Mouse (Mus musculus): Measurements from ENCODE around the gene Mturn. TPM values are rescaled to one million over a fixed set of nuclear protein-coding genes. Genes with fewer than 3 reads are reported as not detected.

Gene Mturn
- total and polyA plus RNA-seq, 2 experiments from 2014 or later: 107 to 241 TPM

DNA sequence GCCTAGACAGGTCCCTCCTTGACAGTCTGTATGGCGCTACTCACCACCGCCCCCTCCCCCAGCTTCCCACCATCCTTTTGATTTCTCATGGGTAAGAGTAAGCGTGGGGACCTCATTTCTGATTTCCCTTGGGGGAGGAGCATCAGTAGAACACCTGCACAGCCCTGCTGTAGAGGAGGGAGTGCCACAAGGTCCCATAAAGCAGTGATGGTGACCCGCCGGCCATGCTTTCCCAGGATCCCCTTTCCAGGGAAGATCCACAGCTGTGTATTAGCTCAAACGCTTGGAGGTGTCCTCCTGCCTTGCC, 23.1 kb downstream of the Mturn start:
- 30% methylated on average over 6 of the region's 6 CpGs for WGBS
- peaks cover 2% of the 10 kb centered on the region; the same call in 1 of the 2 replicates for H3K9me3 ChIP-seq (ENCODE audit: low read length)
- H3K4me3 ChIP-seq (ENCODE audit: low read depth, low read length): no peak overlapping the region
- peaks cover 32% of the 10 kb centered on the region for H3K4me1 ChIP-seq (ENCODE audit: insufficient read depth)
- ATAC-seq: peak; percentile 17; the same call in 1 of the 2 replicates
- no peak overlapping the region for H3K9ac ChIP-seq
- peak overlapping the region; percentile 86 for H3K27ac ChIP-seq (ENCODE audit: low read depth, low read length)
- H3K36me3 ChIP-seq (ENCODE audit: insufficient read depth): 0 out of 2 replicates have a peak, but pooled peaks cover 3% of the 10 kb centered on the region
- H3K4me2 ChIP-seq (ENCODE audit: low read depth): no peak overlapping the region
- TF ChIP-seq CTCF (IDR thresholded peaks at IDR 0.05; ENCODE audit: low read depth): no peak
- peak; percentile 40 for DNase-seq
- H3K27me3 ChIP-seq (ENCODE audit: insufficient read depth, low read length): no peaks in the 10 kb centered on the region

DNA sequence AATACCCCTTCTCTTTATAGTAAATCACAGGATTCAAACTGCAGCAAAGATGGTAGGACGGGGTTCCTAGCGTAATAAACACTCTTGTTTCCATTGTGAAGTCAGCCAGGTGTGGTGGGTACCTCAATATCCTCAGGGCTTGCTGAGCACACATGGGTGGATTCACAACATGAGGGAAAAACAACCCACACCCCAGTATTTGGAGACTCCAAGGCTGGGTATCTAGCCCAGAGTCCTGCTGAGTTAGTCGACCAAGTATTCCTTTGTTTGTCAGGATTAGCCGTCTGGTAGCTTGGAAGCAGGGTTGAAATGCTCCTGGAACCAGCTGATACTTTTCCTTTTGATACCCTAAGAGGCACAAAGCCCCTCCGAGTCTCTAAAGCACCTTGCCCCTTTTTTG, 23.4 kb downstream of the Mturn start:
- H3K4me2 ChIP-seq (ENCODE audit: low read depth): no peak overlapping the region
- no peak for TF ChIP-seq CTCF (IDR thresholded peaks at IDR 0.05; ENCODE audit: low read depth)
- 21% methylated on average over 5 of the region's 5 CpGs for WGBS
- no peak overlapping the region for H3K9ac ChIP-seq
- ATAC-seq (peak; percentile 32), DNase-seq (peak; percentile 60)
- H3K27ac ChIP-seq (ENCODE audit: low read depth, low read length): peak overlapping the region; percentile 86
- 0 out of 2 replicates have a peak, but pooled peaks cover 3% of the 10 kb centered on the region for H3K36me3 ChIP-seq (ENCODE audit: insufficient read depth)
- no peaks in the 10 kb centered on the region for H3K27me3 ChIP-seq (ENCODE audit: insufficient read depth, low read length)
- peaks cover 32% of the 10 kb centered on the region for H3K4me1 ChIP-seq (ENCODE audit: insufficient read depth)
- H3K4me3 ChIP-seq (ENCODE audit: low read depth, low read length): no peak overlapping the region
- H3K9me3 ChIP-seq (ENCODE audit: low read length): peaks cover 5% of the 10 kb centered on the region; the same call in 1 of the 2 replicates

DNA sequence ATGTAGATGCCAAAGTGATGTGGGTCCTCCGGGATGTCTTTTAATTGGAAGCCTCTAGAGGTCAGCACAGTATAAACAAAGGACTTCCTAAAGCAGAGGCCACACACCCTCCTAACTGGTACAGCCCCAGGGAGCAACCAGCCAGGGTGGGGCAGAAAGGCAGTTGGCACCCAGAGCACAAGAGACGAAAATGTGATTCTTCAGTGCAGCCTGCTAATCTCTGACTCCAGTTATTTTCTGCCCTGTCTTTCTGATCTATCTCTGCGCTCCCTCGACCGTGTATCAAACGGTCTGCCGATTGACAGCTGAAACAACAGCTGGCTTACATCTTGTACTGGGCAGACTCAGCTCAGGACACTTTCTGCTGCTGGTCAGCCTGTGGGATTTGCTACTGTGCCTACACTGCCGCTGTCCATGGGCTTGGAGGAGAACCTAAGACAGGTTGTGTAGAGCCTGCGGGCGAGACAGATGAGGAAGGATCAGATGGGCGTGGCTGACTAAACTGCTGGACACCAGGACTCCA, 24.0 kb downstream of the Mturn start:
- 21% methylated on average over 11 of the region's 11 CpGs for whole genome bisulfite sequencing
- H3K27me3 ChIP-seq (ENCODE audit: insufficient read depth, low read length): no peaks in the 10 kb centered on the region
- peaks cover 9% of the 10 kb centered on the region; the same call in 1 of the 2 replicates for H3K9me3 ChIP-seq (ENCODE audit: low read length)
- peak overlapping the region; percentile 34 for H3K4me2 ChIP-seq (ENCODE audit: low read depth)
- peak overlapping the region; percentile 31; the same call in 1 of the 2 replicates for H3K9ac ChIP-seq
- H3K27ac ChIP-seq (ENCODE audit: low read depth, low read length): peak overlapping the region; percentile 86
- TF ChIP-seq CTCF (IDR thresholded peaks at IDR 0.05; ENCODE audit: low read depth): peak; percentile 72
- DNase-seq (peak; percentile 82), ATAC-seq (peak; percentile 89)
- peaks cover 32% of the 10 kb centered on the region for H3K4me1 ChIP-seq (ENCODE audit: insufficient read depth)
- H3K36me3 ChIP-seq (ENCODE audit: insufficient read depth): 0 out of 2 replicates have a peak, but pooled peaks cover 3% of the 10 kb centered on the region
- no peak overlapping the region for H3K4me3 ChIP-seq (ENCODE audit: low read depth, low read length)

- TF ChIP-seq CTCF (IDR thresholded peaks at IDR 0.05; ENCODE audit: low read depth): no peak
- Histone ChIP-seq H3K4me3 (ENCODE audit: low read depth, low read length) (no peak overlapping the region), H3K36me3 (ENCODE audit: insufficient read depth) (0 out of 2 replicates have a peak, but pooled peaks cover 3% of the 10 kb centered on the region), H3K4me1 (ENCODE audit: insufficient read depth) (peaks cover 32% of the 10 kb centered on the region), H3K27me3 (ENCODE audit: insufficient read depth, low read length) (no peaks in the 10 kb centered on the region), H3K9ac (peak overlapping the region; percentile 31; the same call in 1 of the 2 replicates), H3K27ac (ENCODE audit: low read depth, low read length) (peak overlapping the region; percentile 86), H3K4me2 (ENCODE audit: low read depth) (peak overlapping the region; percentile 34; the same call in 1 of the 2 replicates), H3K9me3 (ENCODE audit: low read length) (peaks cover 9% of the 10 kb centered on the region; the same call in 1 of the 2 replicates)
- peak; percentile 67 for ATAC-seq
- WGBS: 42% methylated on average over 2 of the region's 2 CpGs
- DNase-seq: peak; percentile 66
These were observed 24.7 kb downstream of the Mturn start for GRCm38 (mm10) chr6:54706099-54706498.

- Histone ChIP-seq H3K4me1 (ENCODE audit: insufficient read depth) (peaks cover 32% of the 10 kb centered on the region), H3K27ac (ENCODE audit: low read depth, low read length) (peak overlapping the region; percentile 50), H3K9me3 (ENCODE audit: low read length) (peaks cover 9% of the 10 kb centered on the region; the same call in 1 of the 2 replicates), H3K9ac (no peak overlapping the region), H3K4me2 (ENCODE audit: low read depth) (no peak overlapping the region), H3K27me3 (ENCODE audit: insufficient read depth, low read length) (no peaks in the 10 kb centered on the region), H3K4me3 (ENCODE audit: low read depth, low read length) (no peak overlapping the region), H3K36me3 (ENCODE audit: insufficient read depth) (0 out of 2 replicates have a peak, but pooled peaks cover under 1% of the 10 kb centered on the region)
- 75% methylated on average over 3 of the region's 3 CpGs for WGBS
- DNase-seq (no peak), ATAC-seq (no peak)
- no peak for TF ChIP-seq CTCF (IDR thresholded peaks at IDR 0.05; ENCODE audit: low read depth)
These were observed 25.3 kb downstream of the Mturn start for GRCm38 (mm10) chr6:54706611-54707172.

GRCm38 (mm10) chr6:54708646-54709045, 27.2 kb downstream of the Mturn start:
- no peaks in the 10 kb centered on the region for H3K27me3 ChIP-seq (ENCODE audit: insufficient read depth, low read length)
- 95% methylated on average over 4 of the region's 4 CpGs for WGBS
- H3K27ac ChIP-seq (ENCODE audit: low read depth, low read length): no peak overlapping the region
- no peaks in the 10 kb centered on the region for H3K36me3 ChIP-seq (ENCODE audit: insufficient read depth)
- peaks cover 30% of the 10 kb centered on the region for H3K4me1 ChIP-seq (ENCODE audit: insufficient read depth)
- no peak overlapping the region for H3K4me3 ChIP-seq (ENCODE audit: low read depth, low read length)
- peaks cover 9% of the 10 kb centered on the region; the same call in 1 of the 2 replicates for H3K9me3 ChIP-seq (ENCODE audit: low read length)
- ATAC-seq: no peak
- TF ChIP-seq CTCF (IDR thresholded peaks at IDR 0.05; ENCODE audit: low read depth): no peak
- H3K9ac ChIP-seq: no peak overlapping the region
- DNase-seq: no peak
- no peak overlapping the region for H3K4me2 ChIP-seq (ENCODE audit: low read depth)

DNA sequence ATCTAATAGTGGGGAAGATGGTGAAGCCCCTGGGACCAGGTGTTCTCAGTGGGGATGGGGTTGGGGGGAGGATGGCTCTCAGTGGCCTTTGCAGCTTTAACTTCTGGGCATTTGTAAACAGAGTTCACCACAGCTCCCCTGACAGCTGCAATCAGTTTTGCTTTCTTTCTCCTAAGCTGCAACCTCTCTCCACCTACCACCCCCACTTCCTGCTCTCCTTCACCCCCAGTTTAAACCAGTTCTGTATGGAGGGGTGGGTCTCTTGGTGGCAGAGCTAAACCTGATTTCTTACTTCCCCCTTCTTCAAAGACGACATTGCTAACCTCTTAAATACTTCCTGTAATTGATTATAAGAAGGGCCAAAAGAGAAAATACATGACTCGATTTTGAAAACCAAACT, 34.3 kb downstream of the Mturn start:
- Histone ChIP-seq H3K27ac (ENCODE audit: low read depth, low read length) (no peak overlapping the region), H3K9ac (no peak overlapping the region), H3K4me2 (ENCODE audit: low read depth) (no peak overlapping the region), H3K9me3 (ENCODE audit: low read length) (no peaks in the 10 kb centered on the region), H3K4me1 (ENCODE audit: insufficient read depth) (no peaks in the 10 kb centered on the region; the same call in 1 of the 2 replicates), H3K36me3 (ENCODE audit: insufficient read depth) (no peaks in the 10 kb centered on the region), H3K27me3 (ENCODE audit: insufficient read depth, low read length) (no peaks in the 10 kb centered on the region), H3K4me3 (ENCODE audit: low read depth, low read length) (no peak overlapping the region)
- ATAC-seq (no peak), DNase-seq (no peak)
- WGBS: 60% methylated on average over 2 of the region's 2 CpGs
- no peak for TF ChIP-seq CTCF (IDR thresholded peaks at IDR 0.05; ENCODE audit: low read depth)
